Mouse (Mus musculus): ENCODE measurements around the gene Ddx39b. TPM values are rescaled to one million over a fixed set of nuclear protein-coding genes. Genes with fewer than 3 reads are reported as not detected.
A peak's percentile ranks its signal among the peaks of the same experiment; 100 is the strongest.
"Not testable (repeated sequence)": the region's sequence is repeated elsewhere in the genome, so short reads cannot be mapped to it uniquely, and the experiment has no call there.

The Ddx39b gene
- polyA plus RNA-seq, 1 experiment from 2014 or later = 347 TPM

DNA sequence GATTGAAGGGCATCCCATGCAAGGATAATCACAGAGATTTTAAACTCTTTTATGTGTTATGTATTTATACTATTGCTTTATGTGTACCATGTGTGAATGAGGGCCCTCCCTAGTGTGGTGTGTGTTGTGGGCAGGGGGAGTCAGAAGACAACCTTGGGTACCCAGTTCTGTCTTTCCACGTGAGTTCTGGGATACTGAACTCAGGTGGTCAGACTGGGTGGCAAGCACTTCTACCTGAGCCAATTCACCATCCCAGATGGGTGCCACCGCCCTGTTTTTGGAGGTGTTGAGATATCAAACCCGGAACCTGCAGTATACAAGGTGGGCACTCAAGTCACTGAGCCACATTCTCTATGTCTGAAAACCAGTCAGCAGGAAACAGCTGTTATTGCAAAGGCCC, 30.7 kb downstream of the Ddx39b start:
- Histone ChIP-seq H3K36me3 (ENCODE audit: control insufficient read depth, insufficient read depth, low read length) (no peaks in the 10 kb centered on the region), H3K9ac (ENCODE audit: low read depth, low read length) (no peak overlapping the region), H3K27ac (replicated peaks; ENCODE audit: low read depth, low read length) (no peak overlapping the region), H3K9me3 (ENCODE audit: control insufficient read depth, low read length) (0 out of 2 replicates have a peak, but pooled peaks cover 5% of the 10 kb centered on the region), H3K4me1 (ENCODE audit: control insufficient read depth, insufficient read depth, low read length) (no peaks in the 10 kb centered on the region), H3K4me2 (ENCODE audit: low read depth, low read length) (no peak overlapping the region), H3K27me3 (replicated peaks; ENCODE audit: control insufficient read depth, insufficient read depth, low read length) (peaks cover 10% of the 10 kb centered on the region), H3K4me3 (ENCODE audit: low read depth, low read length) (no peak overlapping the region)
- WGBS = 66% methylated on average over 3 of the region's 3 CpGs
- ATAC-seq (ENCODE audit: low read depth) (no peak), DNase-seq (ENCODE audit: low spot score) (no peak)

DNA sequence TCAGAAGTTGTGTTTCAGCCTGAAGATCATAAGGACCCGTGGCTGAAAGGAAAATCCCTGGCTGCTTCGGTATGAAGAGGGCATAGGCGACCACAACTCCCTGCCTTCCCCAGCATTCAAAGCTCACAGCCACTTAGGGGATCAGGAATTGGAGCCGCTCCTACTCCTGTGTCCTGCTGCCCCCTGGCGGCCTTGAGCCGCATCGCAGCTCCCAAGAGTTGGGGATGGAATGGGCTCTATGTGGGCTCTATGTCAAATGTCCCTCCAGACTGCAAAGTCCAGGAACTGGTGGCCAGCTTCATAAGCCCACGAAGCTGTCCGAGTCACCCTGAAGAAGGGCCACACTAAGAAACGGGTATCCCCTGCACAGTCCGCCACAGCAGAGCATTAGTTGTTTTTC, 33.2 kb downstream of the Ddx39b start:
- H3K27me3 ChIP-seq (replicated peaks; ENCODE audit: control insufficient read depth, insufficient read depth, low read length) = peaks cover 10% of the 10 kb centered on the region
- H3K9ac ChIP-seq (ENCODE audit: low read depth, low read length) = no peak overlapping the region
- H3K27ac ChIP-seq (replicated peaks; ENCODE audit: low read depth, low read length) = no peak overlapping the region
- 4% methylated on average over 10 of the region's 11 CpGs for WGBS
- no peak overlapping the region for H3K4me3 ChIP-seq (ENCODE audit: low read depth, low read length)
- H3K4me2 ChIP-seq (ENCODE audit: low read depth, low read length) = no peak overlapping the region
- H3K36me3 ChIP-seq (ENCODE audit: control insufficient read depth, insufficient read depth, low read length) = no peaks in the 10 kb centered on the region
- DNase-seq (ENCODE audit: low spot score) (peak; percentile 65), ATAC-seq (ENCODE audit: low read depth) (peak; percentile 68; the same call in 1 of the 2 replicates)
- no peaks in the 10 kb centered on the region for H3K4me1 ChIP-seq (ENCODE audit: control insufficient read depth, insufficient read depth, low read length)
- H3K9me3 ChIP-seq (ENCODE audit: control insufficient read depth, low read length) = 0 out of 2 replicates have a peak, but pooled peaks cover 5% of the 10 kb centered on the region

DNA sequence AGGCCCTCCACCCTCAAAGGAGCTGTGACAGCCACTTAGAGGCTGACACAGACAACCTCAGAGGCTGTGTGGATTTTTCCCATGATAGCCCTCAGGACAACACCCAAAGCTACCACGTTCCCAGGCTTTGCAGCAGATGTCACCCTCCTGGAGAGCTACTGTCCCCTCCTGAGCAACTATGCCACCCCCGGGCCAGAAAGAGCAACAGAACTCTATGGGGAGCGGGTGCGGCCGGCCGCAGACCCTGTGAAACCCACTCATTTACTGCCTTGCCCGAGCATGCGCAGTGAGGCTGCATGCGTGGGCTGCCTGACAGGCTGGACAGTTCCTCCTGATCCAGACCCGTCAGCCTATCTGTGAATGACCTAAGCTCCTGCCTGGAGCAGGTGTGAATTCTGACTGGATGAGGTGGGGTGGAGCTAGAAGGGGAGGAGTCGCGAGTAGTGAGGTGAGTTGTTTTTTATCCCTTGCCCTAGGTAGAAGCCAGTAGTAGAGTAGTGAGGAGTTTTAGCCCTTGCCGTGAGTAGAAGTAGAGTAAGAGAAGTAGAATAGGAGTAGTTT, 34.8 kb downstream of the Ddx39b start:
- H3K9me3 ChIP-seq (ENCODE audit: control insufficient read depth, low read length) = 0 out of 2 replicates have a peak, but pooled peaks cover 5% of the 10 kb centered on the region
- H3K4me3 ChIP-seq (ENCODE audit: low read depth, low read length) = no peak overlapping the region
- H3K27me3 ChIP-seq (replicated peaks; ENCODE audit: control insufficient read depth, insufficient read depth, low read length) = peaks cover 10% of the 10 kb centered on the region
- DNase-seq (ENCODE audit: low spot score) (no peak), ATAC-seq (ENCODE audit: low read depth) (no peak)
- no peaks in the 10 kb centered on the region for H3K4me1 ChIP-seq (ENCODE audit: control insufficient read depth, insufficient read depth, low read length)
- 20% methylated on average over 13 of the region's 13 CpGs for WGBS
- no peaks in the 10 kb centered on the region for H3K36me3 ChIP-seq (ENCODE audit: control insufficient read depth, insufficient read depth, low read length)
- no peak overlapping the region for H3K27ac ChIP-seq (replicated peaks; ENCODE audit: low read depth, low read length)
- no peak overlapping the region for H3K9ac ChIP-seq (ENCODE audit: low read depth, low read length)
- H3K4me2 ChIP-seq (ENCODE audit: low read depth, low read length) = no peak overlapping the region

- no peak for ATAC-seq (ENCODE audit: low read depth)
Observed at GRCm38 (mm10) chr17:35278049-35278448, 36.5 kb downstream of the Ddx39b start.

DNA sequence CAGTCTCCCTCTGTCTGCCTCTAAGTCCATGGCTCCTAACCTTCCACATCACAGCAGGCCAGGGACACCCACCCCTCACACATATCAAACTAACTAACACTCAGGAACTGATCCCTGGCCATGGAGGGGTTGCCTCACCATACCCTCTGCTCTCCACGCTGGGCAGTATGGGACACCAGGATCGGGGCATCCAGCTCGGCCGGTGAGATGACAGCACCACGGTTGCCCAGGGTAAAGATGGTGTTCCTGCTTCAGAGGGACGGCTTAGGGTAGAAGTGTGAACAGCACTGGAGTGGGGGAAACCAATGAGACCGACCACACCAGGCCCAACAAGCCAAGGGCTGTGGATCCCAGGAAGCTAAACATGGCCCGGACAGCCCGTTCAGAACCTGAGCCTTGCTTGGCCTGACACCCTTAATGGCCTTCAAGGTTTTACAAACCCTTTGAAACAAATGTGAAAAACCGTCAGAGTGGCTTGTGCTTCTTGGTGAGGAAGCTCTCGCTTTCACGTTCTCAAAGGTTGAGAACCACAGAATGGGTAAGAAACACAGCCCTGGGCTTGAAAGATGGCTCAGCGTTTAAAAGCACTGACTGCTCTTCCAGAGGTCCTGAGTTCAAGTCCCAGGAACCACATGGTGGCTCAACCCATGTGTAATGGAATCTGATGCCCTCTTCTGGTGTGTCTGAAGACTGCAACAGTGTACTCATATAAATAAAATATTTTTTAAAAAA, 37.6 kb downstream of the Ddx39b start:
- Histone ChIP-seq H3K36me3 (ENCODE audit: control insufficient read depth, insufficient read depth, low read length) (no peaks in the 10 kb centered on the region), H3K9me3 (ENCODE audit: control insufficient read depth, low read length) (no peaks in the 10 kb centered on the region), H3K27me3 (replicated peaks; ENCODE audit: control insufficient read depth, insufficient read depth, low read length) (peaks cover 10% of the 10 kb centered on the region), H3K27ac (replicated peaks; ENCODE audit: low read depth, low read length) (no peak overlapping the region), H3K9ac (ENCODE audit: low read depth, low read length) (no peak overlapping the region), H3K4me1 (ENCODE audit: control insufficient read depth, insufficient read depth, low read length) (no peaks in the 10 kb centered on the region), H3K4me3 (ENCODE audit: low read depth, low read length) (no peak overlapping the region), H3K4me2 (ENCODE audit: low read depth, low read length) (no peak overlapping the region)
- no peak for ATAC-seq (ENCODE audit: low read depth)
- DNase-seq (ENCODE audit: low spot score) = no peak
- 87% methylated on average over 13 of the region's 13 CpGs for WGBS

More at GRCm38 (mm10) chr17:35278049-35278448, 36.5 kb downstream of the Ddx39b start:
- 80% methylated on average over 8 of the region's 8 CpGs for WGBS
- Histone ChIP-seq H3K4me2 (ENCODE audit: low read depth, low read length) (no peak overlapping the region), H3K9ac (ENCODE audit: low read depth, low read length) (no peak overlapping the region), H3K27me3 (replicated peaks; ENCODE audit: control insufficient read depth, insufficient read depth, low read length) (peaks cover 10% of the 10 kb centered on the region), H3K4me3 (ENCODE audit: low read depth, low read length) (no peak overlapping the region), H3K4me1 (ENCODE audit: control insufficient read depth, insufficient read depth, low read length) (no peaks in the 10 kb centered on the region), H3K9me3 (ENCODE audit: control insufficient read depth, low read length) (no peaks in the 10 kb centered on the region), H3K36me3 (ENCODE audit: control insufficient read depth, insufficient read depth, low read length) (no peaks in the 10 kb centered on the region), H3K27ac (replicated peaks; ENCODE audit: low read depth, low read length) (no peak overlapping the region)
- DNase-seq (ENCODE audit: low spot score) = no peak

DNA sequence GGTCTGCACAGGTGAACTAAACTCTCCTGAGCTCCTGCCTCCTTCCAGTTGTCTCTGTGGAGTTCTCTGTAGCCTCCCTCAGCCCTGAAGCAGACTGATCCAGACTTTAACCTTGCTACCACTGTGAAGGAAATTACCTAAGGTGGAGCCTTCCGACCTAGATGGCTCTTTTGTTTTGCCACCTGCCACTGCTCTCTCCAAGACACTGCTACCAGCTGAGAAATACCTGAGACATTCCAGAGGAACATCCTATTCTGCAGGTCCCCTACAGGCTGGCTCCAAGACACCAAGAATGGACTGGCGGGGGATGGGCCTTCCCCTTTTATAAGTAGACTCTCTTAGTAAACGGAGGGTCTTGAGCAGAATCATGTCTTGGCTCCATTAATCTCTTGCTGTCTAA, 38.7 kb downstream of the Ddx39b start:
- Histone ChIP-seq H3K27me3 (replicated peaks; ENCODE audit: control insufficient read depth, insufficient read depth, low read length) (peaks cover 9% of the 10 kb centered on the region), H3K9ac (ENCODE audit: low read depth, low read length) (no peak overlapping the region), H3K9me3 (ENCODE audit: control insufficient read depth, low read length) (no peaks in the 10 kb centered on the region), H3K4me2 (ENCODE audit: low read depth, low read length) (no peak overlapping the region), H3K4me1 (ENCODE audit: control insufficient read depth, insufficient read depth, low read length) (no peaks in the 10 kb centered on the region), H3K36me3 (ENCODE audit: control insufficient read depth, insufficient read depth, low read length) (no peaks in the 10 kb centered on the region), H3K4me3 (ENCODE audit: low read depth, low read length) (no peak overlapping the region), H3K27ac (replicated peaks; ENCODE audit: low read depth, low read length) (no peak overlapping the region)
- WGBS = 67% methylated on average over 3 of the region's 3 CpGs
- DNase-seq (ENCODE audit: low spot score) (no peak), ATAC-seq (ENCODE audit: low read depth) (no peak)

- H3K4me2 ChIP-seq (ENCODE audit: low read depth, low read length) = no peak overlapping the region
- H3K9ac ChIP-seq (ENCODE audit: low read depth, low read length) = no peak overlapping the region
- H3K27ac ChIP-seq (replicated peaks; ENCODE audit: low read depth, low read length) = no peak overlapping the region
- no peaks in the 10 kb centered on the region for H3K36me3 ChIP-seq (ENCODE audit: control insufficient read depth, insufficient read depth, low read length)
- no peak overlapping the region for H3K4me3 ChIP-seq (ENCODE audit: low read depth, low read length)
- no peaks in the 10 kb centered on the region for H3K27me3 ChIP-seq (replicated peaks; ENCODE audit: control insufficient read depth, insufficient read depth, low read length)
- DNase-seq (ENCODE audit: low spot score) = no peak
- H3K9me3 ChIP-seq (ENCODE audit: control insufficient read depth, low read length) = no peaks in the 10 kb centered on the region
- no peaks in the 10 kb centered on the region for H3K4me1 ChIP-seq (ENCODE audit: control insufficient read depth, insufficient read depth, low read length)
- no peak for ATAC-seq (ENCODE audit: low read depth)
Observed at GRCm38 (mm10) chr17:35285431-35285830, 43.9 kb downstream of the Ddx39b start.

- not testable (repeated sequence) for H3K4me2 ChIP-seq (ENCODE audit: low read depth, low read length); H3K4me1 ChIP-seq (ENCODE audit: control insufficient read depth, insufficient read depth, low read length); H3K4me3 ChIP-seq (ENCODE audit: low read depth, low read length); H3K27me3 ChIP-seq (replicated peaks; ENCODE audit: control insufficient read depth, insufficient read depth, low read length); ATAC-seq (ENCODE audit: low read depth); H3K36me3 ChIP-seq (ENCODE audit: control insufficient read depth, insufficient read depth, low read length); H3K9ac ChIP-seq (ENCODE audit: low read depth, low read length); DNase-seq (ENCODE audit: low spot score); H3K27ac ChIP-seq (replicated peaks; ENCODE audit: low read depth, low read length); H3K9me3 ChIP-seq (ENCODE audit: control insufficient read depth, low read length)
- 2% methylated on average over 5 of the region's 5 CpGs for WGBS
Observed at GRCm38 (mm10) chr17:35295796-35296195, 54.2 kb downstream of the Ddx39b start.

Measured in embryonic facial prominence, embryonic 14.5 days (tissue).